Mouse (Mus musculus): ENCODE measurements at regions not wholly inside any gene's neighbourhood (a gene's known extent, or its start where the extent isn't known, plus 50 kb on each side); places are given as distances from the start of the nearest gene placed in this dataset.
"Not testable (repeated sequence)": the region's sequence is repeated elsewhere in the genome, so short reads cannot be mapped to it uniquely, and the experiment has no call there.

DNA sequence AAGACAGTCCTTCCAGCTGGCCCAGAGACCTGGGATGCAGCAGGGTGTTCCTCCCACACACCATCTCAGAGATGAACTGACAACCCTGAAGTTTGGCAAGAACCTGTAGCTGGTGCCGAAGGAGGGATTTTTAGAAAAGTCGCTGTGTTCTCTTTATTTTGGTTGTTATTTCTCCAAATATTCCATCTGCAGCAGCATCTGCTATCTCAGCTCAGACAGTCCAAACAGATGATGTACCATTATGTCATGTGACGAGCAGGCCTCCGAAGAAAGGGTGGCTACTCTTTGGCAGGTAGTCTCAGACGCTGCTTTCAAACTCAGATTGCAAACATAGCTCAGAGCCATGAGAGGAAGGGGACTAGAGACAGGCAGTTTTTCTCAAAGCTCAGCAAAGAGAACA is 690.1 kb upstream of the Intu start:
- DNase-seq (ENCODE audit: low spot score) (no peak), ATAC-seq (replicated peaks; ENCODE audit: low FRiP score, low TSS enrichment, low read depth) (no peak)
- Histone ChIP-seq H3K27ac (ENCODE audit: low read depth) (no peak overlapping the region), H3K36me3 (ENCODE audit: control insufficient read depth, insufficient read depth, low read length) (no peaks in the 10 kb centered on the region), H3K9me3 (ENCODE audit: control insufficient read depth, low read length) (no peaks in the 10 kb centered on the region), H3K4me2 (ENCODE audit: low read length) (no peak overlapping the region), H3K27me3 (replicated peaks; ENCODE audit: control insufficient read depth, insufficient read depth, low read length) (no peaks in the 10 kb centered on the region), H3K9ac (ENCODE audit: low read length) (no peak overlapping the region), H3K4me1 (replicated peaks; ENCODE audit: control insufficient read depth, insufficient read depth, low read length) (no peaks in the 10 kb centered on the region), H3K4me3 (ENCODE audit: low read depth, low read length) (no peak overlapping the region)
- 79% methylated on average over 5 of the region's 5 CpGs for WGBS

DNA sequence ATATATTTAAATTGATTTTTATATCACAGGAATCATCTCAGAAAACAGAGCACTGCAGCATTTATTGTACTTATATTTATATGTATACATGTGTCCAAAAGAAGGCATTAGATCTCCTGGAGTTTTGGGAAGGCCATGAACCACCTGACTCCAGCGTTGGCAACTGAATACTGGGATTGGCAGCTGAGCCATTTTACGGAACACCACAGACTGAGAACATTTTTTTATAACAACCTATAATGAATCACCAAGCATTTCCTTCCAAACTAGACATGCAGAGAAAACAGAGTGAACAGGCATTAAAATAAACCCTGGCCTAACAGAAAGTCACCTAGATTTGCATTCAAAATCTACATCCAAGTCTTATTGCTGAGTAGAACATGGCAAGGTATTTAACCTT is 686.0 kb upstream of the Intu start:
- DNase-seq (ENCODE audit: low spot score) (no peak), ATAC-seq (replicated peaks; ENCODE audit: low FRiP score, low TSS enrichment, low read depth) (no peak)
- Histone ChIP-seq H3K36me3 (ENCODE audit: control insufficient read depth, insufficient read depth, low read length) (no peaks in the 10 kb centered on the region), H3K27ac (ENCODE audit: low read depth) (no peak overlapping the region), H3K4me1 (replicated peaks; ENCODE audit: control insufficient read depth, insufficient read depth, low read length) (no peaks in the 10 kb centered on the region), H3K4me2 (ENCODE audit: low read length) (no peak overlapping the region), H3K27me3 (replicated peaks; ENCODE audit: control insufficient read depth, insufficient read depth, low read length) (no peaks in the 10 kb centered on the region), H3K9me3 (ENCODE audit: control insufficient read depth, low read length) (no peaks in the 10 kb centered on the region), H3K4me3 (ENCODE audit: low read depth, low read length) (no peak overlapping the region), H3K9ac (ENCODE audit: low read length) (no peak overlapping the region)
- WGBS = 81% methylated on average over 2 of the region's 2 CpGs

GRCm38 (mm10) chr3:39848829-39849228 is 682.3 kb upstream of the Intu start:
- Histone ChIP-seq H3K27me3 (replicated peaks; ENCODE audit: control insufficient read depth, insufficient read depth, low read length) (no peaks in the 10 kb centered on the region), H3K36me3 (ENCODE audit: control insufficient read depth, insufficient read depth, low read length) (no peaks in the 10 kb centered on the region), H3K4me2 (ENCODE audit: low read length) (no peak overlapping the region), H3K9ac (ENCODE audit: low read length) (no peak overlapping the region), H3K4me3 (ENCODE audit: low read depth, low read length) (no peak overlapping the region), H3K9me3 (ENCODE audit: control insufficient read depth, low read length) (no peaks in the 10 kb centered on the region), H3K27ac (ENCODE audit: low read depth) (no peak overlapping the region), H3K4me1 (replicated peaks; ENCODE audit: control insufficient read depth, insufficient read depth, low read length) (no peaks in the 10 kb centered on the region)
- 88% methylated on average over 6 of the region's 6 CpGs for WGBS
- ATAC-seq (replicated peaks; ENCODE audit: low FRiP score, low TSS enrichment, low read depth) = no peak
- DNase-seq (ENCODE audit: low spot score) = no peak

- Histone ChIP-seq H3K9ac (ENCODE audit: low read length) (no peak overlapping the region), H3K4me2 (ENCODE audit: low read length) (no peak overlapping the region), H3K27me3 (replicated peaks; ENCODE audit: control insufficient read depth, insufficient read depth, low read length) (no peaks in the 10 kb centered on the region), H3K4me1 (replicated peaks; ENCODE audit: control insufficient read depth, insufficient read depth, low read length) (no peaks in the 10 kb centered on the region), H3K36me3 (ENCODE audit: control insufficient read depth, insufficient read depth, low read length) (no peaks in the 10 kb centered on the region), H3K4me3 (ENCODE audit: low read depth, low read length) (no peak overlapping the region), H3K27ac (ENCODE audit: low read depth) (no peak overlapping the region), H3K9me3 (ENCODE audit: control insufficient read depth, low read length) (no peaks in the 10 kb centered on the region)
- ATAC-seq (replicated peaks; ENCODE audit: low FRiP score, low TSS enrichment, low read depth) = no peak
- DNase-seq (ENCODE audit: low spot score) = no peak
- 88% methylated on average over 8 of the region's 9 CpGs for WGBS
Measured at GRCm38 (mm10) chr3:39857214-39857839, 673.8 kb upstream of the Intu start.

- DNase-seq (ENCODE audit: low spot score); ATAC-seq (replicated peaks; ENCODE audit: low FRiP score, low TSS enrichment, low read depth): not testable (repeated sequence)
Measured at GRCm38 (mm10) chr3:39876046-39876445, 655.0 kb upstream of the Intu start.

DNA sequence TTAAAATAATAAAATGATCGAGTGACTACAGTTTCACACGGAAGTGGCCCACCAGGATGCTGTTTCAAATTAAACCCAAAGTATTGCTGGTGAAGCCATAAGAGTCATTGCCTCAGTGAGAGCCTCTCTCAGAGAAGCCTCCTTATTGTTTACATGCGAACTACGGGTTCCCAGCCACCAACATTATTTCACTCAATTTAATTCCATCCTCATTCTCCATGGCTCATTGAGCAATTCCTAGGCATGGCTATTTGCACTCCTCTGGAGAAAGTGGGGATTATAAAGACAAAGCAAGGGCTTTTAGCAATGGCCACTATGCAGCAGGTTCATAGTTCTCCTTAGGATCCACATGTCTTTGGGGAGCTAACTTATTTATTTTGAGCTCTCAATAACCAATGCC is 646.7 kb upstream of the Intu start:
- no peak overlapping the region for H3K4me2 ChIP-seq (ENCODE audit: low read length)

More at GRCm38 (mm10) chr3:39876046-39876445, 655.0 kb upstream of the Intu start:
- not testable (repeated sequence) for H3K9me3 ChIP-seq (ENCODE audit: control insufficient read depth, low read length); H3K4me2 ChIP-seq (ENCODE audit: low read length); H3K9ac ChIP-seq (ENCODE audit: low read length); H3K36me3 ChIP-seq (ENCODE audit: control insufficient read depth, insufficient read depth, low read length); H3K27me3 ChIP-seq (replicated peaks; ENCODE audit: control insufficient read depth, insufficient read depth, low read length); H3K27ac ChIP-seq (ENCODE audit: low read depth); H3K4me1 ChIP-seq (replicated peaks; ENCODE audit: control insufficient read depth, insufficient read depth, low read length); H3K4me3 ChIP-seq (ENCODE audit: low read depth, low read length)
- 65% methylated on average over 1 of the region's 1 CpGs for WGBS

DNA sequence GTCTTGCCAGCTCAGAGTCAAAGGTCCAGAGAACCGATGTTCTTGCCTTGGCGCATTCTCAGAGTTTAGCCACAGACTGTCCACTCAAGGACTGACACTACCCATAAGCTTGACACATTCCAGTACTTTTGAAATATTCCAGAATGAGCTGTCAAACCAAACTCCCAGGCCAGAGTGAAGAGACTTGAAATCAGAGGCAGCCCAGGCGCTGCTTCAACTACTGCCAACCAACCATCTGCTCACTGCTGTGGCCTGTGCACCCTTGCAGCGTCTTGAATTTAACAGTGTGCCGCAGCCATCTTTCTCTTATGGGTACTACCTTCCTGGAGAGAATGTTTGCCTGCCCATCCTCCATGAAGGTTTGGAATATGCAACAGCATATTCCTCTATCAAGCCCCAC is 642.7 kb upstream of the Intu start:
- no peak overlapping the region for H3K9ac ChIP-seq (ENCODE audit: low read length)
- ATAC-seq (replicated peaks; ENCODE audit: low FRiP score, low TSS enrichment, low read depth) (no peak), DNase-seq (ENCODE audit: low spot score) (no peak)
- 64% methylated on average over 5 of the region's 5 CpGs for whole genome bisulfite sequencing
- no peak overlapping the region for H3K27ac ChIP-seq (ENCODE audit: low read depth)
- H3K36me3 ChIP-seq (ENCODE audit: control insufficient read depth, insufficient read depth, low read length) = no peaks in the 10 kb centered on the region
- H3K4me3 ChIP-seq (ENCODE audit: low read depth, low read length) = no peak overlapping the region
- H3K27me3 ChIP-seq (replicated peaks; ENCODE audit: control insufficient read depth, insufficient read depth, low read length) = no peaks in the 10 kb centered on the region
- no peaks in the 10 kb centered on the region for H3K9me3 ChIP-seq (ENCODE audit: control insufficient read depth, low read length)
- no peak overlapping the region for H3K4me2 ChIP-seq (ENCODE audit: low read length)
- H3K4me1 ChIP-seq (replicated peaks; ENCODE audit: control insufficient read depth, insufficient read depth, low read length) = no peaks in the 10 kb centered on the region

More for the DNA sequence above, 646.7 kb upstream of the Intu start:
- H3K27me3 ChIP-seq (replicated peaks; ENCODE audit: control insufficient read depth, insufficient read depth, low read length) = no peaks in the 10 kb centered on the region
- H3K9ac ChIP-seq (ENCODE audit: low read length) = no peak overlapping the region
- H3K4me1 ChIP-seq (replicated peaks; ENCODE audit: control insufficient read depth, insufficient read depth, low read length) = no peaks in the 10 kb centered on the region
- ATAC-seq (replicated peaks; ENCODE audit: low FRiP score, low TSS enrichment, low read depth) (no peak), DNase-seq (ENCODE audit: low spot score) (no peak)
- no peak overlapping the region for H3K27ac ChIP-seq (ENCODE audit: low read depth)
- no peaks in the 10 kb centered on the region for H3K9me3 ChIP-seq (ENCODE audit: control insufficient read depth, low read length)
- H3K36me3 ChIP-seq (ENCODE audit: control insufficient read depth, insufficient read depth, low read length) = no peaks in the 10 kb centered on the region
- no peak overlapping the region for H3K4me3 ChIP-seq (ENCODE audit: low read depth, low read length)
- 87% methylated on average over 4 of the region's 4 CpGs for WGBS

DNA sequence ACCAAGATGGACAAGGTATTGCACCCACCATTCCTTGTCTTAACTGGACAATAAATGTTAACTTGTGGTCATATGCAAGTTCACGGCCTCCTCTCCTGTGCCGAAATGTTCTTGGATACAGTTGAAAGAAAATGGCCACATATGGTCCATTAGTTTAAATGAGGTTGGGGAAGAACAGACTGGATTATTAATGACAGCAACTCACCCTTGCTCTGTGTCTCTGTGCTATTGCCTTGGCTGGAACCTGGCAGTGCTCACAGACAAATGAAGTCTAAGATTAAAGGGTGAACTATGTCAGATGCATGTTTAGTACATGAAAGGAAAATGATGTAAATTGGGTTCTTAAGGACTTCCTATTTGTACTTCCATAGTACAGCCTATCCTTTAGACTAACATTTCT is 641.9 kb upstream of the Intu start:
- Histone ChIP-seq H3K4me2 (ENCODE audit: low read length) (no peak overlapping the region), H3K27me3 (replicated peaks; ENCODE audit: control insufficient read depth, insufficient read depth, low read length) (no peaks in the 10 kb centered on the region), H3K4me1 (replicated peaks; ENCODE audit: control insufficient read depth, insufficient read depth, low read length) (no peaks in the 10 kb centered on the region), H3K27ac (ENCODE audit: low read depth) (no peak overlapping the region), H3K4me3 (ENCODE audit: low read depth, low read length) (no peak overlapping the region), H3K9me3 (ENCODE audit: control insufficient read depth, low read length) (no peaks in the 10 kb centered on the region), H3K9ac (ENCODE audit: low read length) (no peak overlapping the region), H3K36me3 (ENCODE audit: control insufficient read depth, insufficient read depth, low read length) (no peaks in the 10 kb centered on the region)
- WGBS = 90% methylated on average over 2 of the region's 2 CpGs
- no peak for ATAC-seq (replicated peaks; ENCODE audit: low FRiP score, low TSS enrichment, low read depth)
- no peak for DNase-seq (ENCODE audit: low spot score)

GRCm38 (mm10) chr3:39898961-39899360 is 632.1 kb upstream of the Intu start:
- Histone ChIP-seq H3K4me2 (ENCODE audit: low read length) (no peak overlapping the region), H3K36me3 (ENCODE audit: control insufficient read depth, insufficient read depth, low read length) (no peaks in the 10 kb centered on the region), H3K27ac (ENCODE audit: low read depth) (no peak overlapping the region), H3K9ac (ENCODE audit: low read length) (no peak overlapping the region), H3K9me3 (ENCODE audit: control insufficient read depth, low read length) (no peaks in the 10 kb centered on the region), H3K4me3 (ENCODE audit: low read depth, low read length) (no peak overlapping the region), H3K4me1 (replicated peaks; ENCODE audit: control insufficient read depth, insufficient read depth, low read length) (no peaks in the 10 kb centered on the region), H3K27me3 (replicated peaks; ENCODE audit: control insufficient read depth, insufficient read depth, low read length) (no peaks in the 10 kb centered on the region)
- no peak for DNase-seq (ENCODE audit: low spot score)
- 47% methylated on average over 5 of the region's 5 CpGs for WGBS
- ATAC-seq (replicated peaks; ENCODE audit: low FRiP score, low TSS enrichment, low read depth) = no peak
